Mouse (Mus musculus): ENCODE measurements at regions not wholly inside any gene's neighbourhood (a gene's known extent, or its start where the extent isn't known, plus 50 kb on each side); places are given as distances from the start of the nearest gene placed in this dataset.
A peak's percentile ranks its signal among the peaks of the same experiment; 100 is the strongest.

- no peak overlapping the region for H3K9ac ChIP-seq
- ATAC-seq (ENCODE audit: low read depth), result no peak
- H3K36me3 ChIP-seq, result no peaks in the 10 kb centered on the region
- H3K27me3 ChIP-seq, result no peaks in the 10 kb centered on the region
- no peak overlapping the region for H3K4me3 ChIP-seq (replicated peaks)
- DNase-seq, result no peak
- no peaks in the 10 kb centered on the region for H3K4me1 ChIP-seq (replicated peaks)
- H3K4me2 ChIP-seq, result no peak overlapping the region
- no peaks in the 10 kb centered on the region for H3K9me3 ChIP-seq (replicated peaks)
- H3K27ac ChIP-seq, result no peak overlapping the region
- 55% methylated on average over 2 of the region's 2 CpGs for WGBS (ENCODE audit: insufficient replicate concordance)
These were observed 76.1 kb upstream of the Dynlt3 start for GRCm38 (mm10) chrX:9738904-9739303.

- no peak for ATAC-seq (ENCODE audit: low read depth)
- WGBS (ENCODE audit: insufficient replicate concordance), result 63% methylated on average over 3 of the region's 3 CpGs
These were observed 79.7 kb upstream of the Dynlt3 start for GRCm38 (mm10) chrX:9742518-9742917.

GRCm38 (mm10) chrX:9747305-9747938 is 84.6 kb upstream of the Dynlt3 start:
- Histone ChIP-seq H3K27me3 (no peaks in the 10 kb centered on the region), H3K9ac (no peak overlapping the region), H3K27ac (no peak overlapping the region), H3K9me3 (replicated peaks) (no peaks in the 10 kb centered on the region), H3K4me2 (peak overlapping the region; percentile 57), H3K4me3 (replicated peaks) (peak overlapping the region; percentile 39), H3K4me1 (replicated peaks) (no peaks in the 10 kb centered on the region), H3K36me3 (no peaks in the 10 kb centered on the region)
- 20% methylated on average over 20 of the region's 27 CpGs for WGBS (ENCODE audit: insufficient replicate concordance)
- DNase-seq, result peak; percentile 18
- ATAC-seq (ENCODE audit: low read depth), result peak; percentile 65

More at GRCm38 (mm10) chrX:9742518-9742917, 79.7 kb upstream of the Dynlt3 start:
- no peak overlapping the region for H3K27ac ChIP-seq
- no peaks in the 10 kb centered on the region for H3K27me3 ChIP-seq
- no peak overlapping the region for H3K4me3 ChIP-seq (replicated peaks)
- no peak for DNase-seq
- H3K9ac ChIP-seq, result no peak overlapping the region
- no peaks in the 10 kb centered on the region for H3K9me3 ChIP-seq (replicated peaks)
- no peak overlapping the region for H3K4me2 ChIP-seq
- no peaks in the 10 kb centered on the region for H3K4me1 ChIP-seq (replicated peaks)
- H3K36me3 ChIP-seq, result no peaks in the 10 kb centered on the region

DNA sequence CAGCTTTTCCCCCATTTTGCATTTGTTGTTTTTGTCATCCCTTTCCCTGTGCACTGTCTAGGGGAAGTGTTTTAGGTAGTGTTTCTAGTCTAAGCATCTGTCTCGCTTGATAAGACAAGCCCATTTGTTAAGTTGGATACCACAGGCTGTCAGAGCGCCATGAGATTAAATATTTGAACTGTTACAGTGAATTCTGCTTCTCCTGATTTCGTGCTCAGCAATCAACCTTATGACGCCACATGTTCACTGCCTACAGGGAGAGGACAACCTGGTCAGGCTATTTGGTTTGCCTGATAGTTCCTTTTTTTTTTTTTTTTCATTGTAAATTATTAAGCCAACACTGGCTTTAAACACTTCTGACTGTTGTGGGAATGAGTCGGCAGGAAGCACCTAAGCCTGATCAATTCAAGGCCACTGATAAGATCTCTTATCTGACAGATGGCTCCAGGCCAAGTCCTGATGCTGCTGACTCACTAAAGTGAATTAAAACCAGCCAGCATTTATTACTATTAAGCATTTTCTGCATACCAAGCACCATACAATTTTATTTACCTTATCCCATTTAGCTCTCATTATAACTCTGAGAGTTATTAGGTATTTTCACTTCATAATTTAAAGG is 90.3 kb upstream of the Dynlt3 start:
- 28% methylated on average over 5 of the region's 5 CpGs for WGBS (ENCODE audit: insufficient replicate concordance)
- Histone ChIP-seq H3K4me2 (no peak overlapping the region), H3K4me1 (replicated peaks) (peaks cover 5% of the 10 kb centered on the region; the same call in 1 of the 2 replicates)

GRCm38 (mm10) chrX:9769540-9769939 is 77.2 kb upstream of the Hypm start:
- Histone ChIP-seq H3K4me1 (replicated peaks) (no peaks in the 10 kb centered on the region), H3K9ac (no peak overlapping the region), H3K4me2 (no peak overlapping the region), H3K27ac (no peak overlapping the region), H3K27me3 (no peaks in the 10 kb centered on the region), H3K4me3 (replicated peaks) (no peak overlapping the region), H3K36me3 (no peaks in the 10 kb centered on the region), H3K9me3 (replicated peaks) (no peaks in the 10 kb centered on the region)
- DNase-seq (no peak), ATAC-seq (ENCODE audit: low read depth) (no peak)

More for the DNA sequence above, 90.3 kb upstream of the Dynlt3 start:
- Histone ChIP-seq H3K36me3 (no peaks in the 10 kb centered on the region), H3K27me3 (no peaks in the 10 kb centered on the region), H3K27ac (peak overlapping the region; percentile 34; the same call in 1 of the 2 replicates), H3K9ac (no peak overlapping the region), H3K9me3 (replicated peaks) (no peaks in the 10 kb centered on the region), H3K4me3 (replicated peaks) (no peak overlapping the region)
- ATAC-seq (ENCODE audit: low read depth) (peak; percentile 84), DNase-seq (peak; percentile 8)

- Histone ChIP-seq H3K27me3 (no peaks in the 10 kb centered on the region), H3K9ac (no peak overlapping the region), H3K4me3 (replicated peaks) (no peak overlapping the region), H3K27ac (no peak overlapping the region), H3K9me3 (replicated peaks) (no peaks in the 10 kb centered on the region), H3K4me2 (no peak overlapping the region), H3K4me1 (replicated peaks) (no peaks in the 10 kb centered on the region), H3K36me3 (no peaks in the 10 kb centered on the region)
- 76% methylated on average over 4 of the region's 4 CpGs for WGBS (ENCODE audit: insufficient replicate concordance)
- ATAC-seq (ENCODE audit: low read depth), result no peak
- no peak for DNase-seq
These were observed 69.2 kb upstream of the Hypm start for GRCm38 (mm10) chrX:9777498-9777897.

GRCm38 (mm10) chrX:9789542-9789941 is 57.2 kb upstream of the Hypm start:
- Histone ChIP-seq H3K4me1 (replicated peaks) (no peaks in the 10 kb centered on the region), H3K27me3 (no peaks in the 10 kb centered on the region), H3K27ac (no peak overlapping the region), H3K4me3 (replicated peaks) (no peak overlapping the region), H3K36me3 (no peaks in the 10 kb centered on the region), H3K9me3 (replicated peaks) (no peaks in the 10 kb centered on the region), H3K4me2 (no peak overlapping the region), H3K9ac (no peak overlapping the region)
- ATAC-seq (ENCODE audit: low read depth) (no peak), DNase-seq (no peak)
- 80% methylated on average over 3 of the region's 3 CpGs for WGBS (ENCODE audit: insufficient replicate concordance)

Measured in liver, embryonic 13.5 days (tissue).